Mouse (Mus musculus) CH12.LX (cell line): ENCODE results near the gene Snx21.

Source experiments
- CHD2 ChIP-seq: IDR thresholded peaks from 2 replicates; pipeline ENCODE4 v1.6.1; 2011; ENCODE audit warnings: low read length, improper control_type of control experiment
- CTCF ChIP-seq, 2 experiments: IDR thresholded peaks in 1 of 2; conservative IDR thresholded peaks in 1 of 2; 2 replicates each; pipeline ENCODE4 v1.5.1; 2011 to 2012; ENCODE audit warnings: low read depth in 2 of 2, low read length in 2 of 2, improper control_type of control experiment in 1 of 2, inconsistent platforms in 1 of 2, mild to moderate bottlenecking in 1 of 2, moderate library complexity in 1 of 2
- ELF1 ChIP-seq: IDR thresholded peaks from 2 replicates; pipeline ENCODE4 v1.6.1; 2014; ENCODE audit warnings: low read depth, mild to moderate bottlenecking, inconsistent platforms, low read length, improper control_type of control experiment
- EP300 ChIP-seq: IDR thresholded peaks from 2 replicates; pipeline ENCODE4 v1.6.1; 2011; ENCODE audit warnings: low read length, improper control_type of control experiment
- GABPA ChIP-seq: IDR thresholded peaks from 2 replicates; pipeline ENCODE4 v1.6.1; 2012; ENCODE audit warnings: low read depth, low read length, improper control_type of control experiment, inconsistent platforms; ENCODE audit not compliant: insufficient replicate concordance
- IRF4 ChIP-seq: IDR thresholded peaks from 2 replicates; pipeline ENCODE4 v1.6.1; 2014; ENCODE audit warnings: low read depth, mild to moderate bottlenecking, inconsistent platforms, low read length, improper control_type of control experiment
- MAX ChIP-seq: IDR thresholded peaks from 2 replicates; pipeline ENCODE4 v1.6.1; 2011; ENCODE audit warnings: low read length, improper control_type of control experiment
- MYC ChIP-seq: IDR thresholded peaks from 2 replicates; pipeline ENCODE4 v1.6.1; 2011; ENCODE audit warnings: low read depth, mild to moderate bottlenecking, improper control_type of control experiment, low read length
- NELFE ChIP-seq: IDR thresholded peaks from 2 replicates; pipeline ENCODE4 v1.6.1; 2011; ENCODE audit warnings: low read depth, low read length, improper control_type of control experiment
- NRF1 ChIP-seq: IDR thresholded peaks from 2 replicates; pipeline ENCODE4 v1.6.1; 2014; ENCODE audit warnings: low read depth, mild to moderate bottlenecking, inconsistent platforms, low read length, improper control_type of control experiment, moderate library complexity
- POLR2A ChIP-seq: IDR thresholded peaks from 2 replicates; pipeline ENCODE4 v1.6.1; 2011; ENCODE audit warnings: low read depth, mild to moderate bottlenecking, improper control_type of control experiment, low read length
- POLR2AphosphoS2 ChIP-seq: IDR thresholded peaks from 2 replicates; pipeline ENCODE4 v1.6.1; 2011; ENCODE audit warnings: low read depth, low read length, improper control_type of control experiment
- USF1 ChIP-seq: IDR thresholded peaks from 2 replicates; pipeline ENCODE4 v1.6.1; 2014; ENCODE audit warnings: low read depth, mild to moderate bottlenecking, inconsistent platforms, low read length, improper control_type of control experiment
- ZNF384 ChIP-seq: IDR thresholded peaks from 2 replicates; pipeline ENCODE4 v1.6.1; 2012; ENCODE audit warnings: low read depth, low read length, improper control_type of control experiment, inconsistent platforms

DNA sequence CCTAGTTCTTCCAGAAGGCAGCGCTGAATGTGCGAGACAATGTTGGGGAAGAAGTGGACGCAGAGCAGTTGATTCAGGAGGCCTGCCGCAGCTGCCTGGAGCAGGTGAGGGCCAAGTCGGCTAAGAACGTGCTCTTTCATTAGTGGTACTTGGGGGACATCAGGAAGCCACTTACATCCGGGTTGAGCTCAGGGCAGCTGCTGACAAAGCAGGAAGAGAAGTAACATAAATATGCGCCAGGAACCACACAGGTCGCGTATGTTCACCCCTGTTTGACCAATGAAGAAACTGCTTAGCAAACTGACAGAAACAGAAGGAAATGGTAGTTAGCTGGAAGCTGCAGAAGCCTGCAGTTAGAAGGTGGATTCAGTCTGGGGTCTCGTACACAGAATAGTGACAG lies 31.5 kb upstream of the Snx21 start:
- TF ChIP-seq MAX, result no peak
- no peak for TF ChIP-seq ZNF384
- TF ChIP-seq IRF4, result no peak
- no peak for TF ChIP-seq NELFE
- no peak for TF ChIP-seq POLR2A
- TF ChIP-seq POLR2AphosphoS2, result no peak
- no peak for TF ChIP-seq GABPA
- no peak for TF ChIP-seq CTCF (conservative IDR thresholded peaks at IDR 0.05 in 1 of 2, IDR thresholded peaks at IDR 0.05 in 1 of 2; ENCODE audit: low read depth in 2 of 2, low read length in 2 of 2)
- TF ChIP-seq EP300, result no peak
- no peak for TF ChIP-seq MYC
- no peak for TF ChIP-seq CHD2
- TF ChIP-seq USF1, result no peak
- no peak for TF ChIP-seq ELF1
- no peak for TF ChIP-seq NRF1
